Mouse (Mus musculus): ENCODE data around the gene Rab9. TPM values are rescaled to one million over a fixed set of nuclear protein-coding genes. Genes with fewer than 3 reads are reported as not detected.

Gene Rab9
- total RNA-seq (2021) = 10 to 100 TPM; 49.8 to 58.6 TPM
- long read RNA-seq, experiment 1, transcript Rab9-202 (3 exons, 1,447 nt) = major isoform, 65 of 71 reads
- long read RNA-seq, experiment 1, partial matches to known transcripts = 1 of 71 reads
- long read RNA-seq, experiment 1, other reads (novel, unspliced or antisense) = 5 of 71 reads
- long read RNA-seq, experiment 2, transcript Rab9-202 (3 exons, 1,447 nt) = major isoform, 48 of 49 reads
- long read RNA-seq, experiment 2, partial matches to known transcripts = 0 of 49 reads
- long read RNA-seq, experiment 2, other reads (novel, unspliced or antisense) = 1 of 49 reads

- peak; percentile 95 for DNase-seq
Measured at GRCm38 (mm10) chrX:166479365-166479983, at the start of gene Rab9. Gene Rab9, minus strand, starts transcription at chrX:166479867.

GRCm38 (mm10) chrX:166528126-166528525 is 48.5 kb upstream of the Rab9 start:
- DNase-seq = no peak

GRCm38 (mm10) chrX:166525637-166526315 is 46.1 kb upstream of the Rab9 start:
- DNase-seq = peak; percentile 6

DNA sequence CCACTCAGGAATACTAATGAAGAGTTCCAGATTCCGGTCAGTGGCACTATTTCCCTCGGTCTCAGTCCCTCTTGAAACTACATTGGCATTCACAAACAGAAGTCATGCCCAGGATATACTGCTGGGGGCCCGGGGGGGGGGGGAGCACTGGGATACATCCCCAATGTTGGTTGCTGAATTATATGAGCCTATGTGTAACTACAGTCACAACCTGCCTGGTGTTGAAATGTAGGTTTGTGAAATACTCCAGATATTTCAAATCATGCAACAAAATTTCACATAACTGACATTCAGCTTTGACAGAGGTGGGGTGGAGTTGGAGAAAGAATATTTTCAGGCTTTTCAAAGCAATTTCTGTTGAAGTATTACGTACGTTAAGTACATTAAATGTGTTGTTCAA is 41.1 kb upstream of the Rab9 start:
- no peak for DNase-seq

GRCm38 (mm10) chrX:166518345-166518744 is 38.7 kb upstream of the Rab9 start, which contains the start of gene Tceanc:
Gene Tceanc, minus strand, starts transcription at chrX:166518567.
- DNase-seq = peak; percentile 7

DNA sequence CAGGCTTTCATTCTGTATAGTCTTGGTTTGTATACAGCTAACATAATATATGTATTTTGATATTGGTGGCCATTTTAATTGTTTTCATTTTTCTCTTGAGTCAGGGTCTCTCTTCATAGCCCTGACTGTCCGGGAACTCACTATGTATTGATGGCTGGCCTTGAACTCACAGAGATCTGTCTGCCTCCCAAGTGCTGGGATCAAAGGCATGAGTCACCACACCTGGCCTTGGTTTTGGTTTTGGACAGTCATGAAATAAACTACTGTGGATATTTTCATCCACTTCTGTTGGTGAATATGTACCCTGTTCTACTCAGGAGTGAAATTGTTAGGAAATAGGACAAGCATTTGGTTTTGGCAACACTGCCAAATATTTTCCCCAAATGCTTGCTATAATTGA is 37.0 kb upstream of the Rab9 start:
- DNase-seq = peak; percentile 35

- DNase-seq = no peak
Measured at GRCm38 (mm10) chrX:166515923-166516322, 36.3 kb upstream of the Rab9 start.

DNA sequence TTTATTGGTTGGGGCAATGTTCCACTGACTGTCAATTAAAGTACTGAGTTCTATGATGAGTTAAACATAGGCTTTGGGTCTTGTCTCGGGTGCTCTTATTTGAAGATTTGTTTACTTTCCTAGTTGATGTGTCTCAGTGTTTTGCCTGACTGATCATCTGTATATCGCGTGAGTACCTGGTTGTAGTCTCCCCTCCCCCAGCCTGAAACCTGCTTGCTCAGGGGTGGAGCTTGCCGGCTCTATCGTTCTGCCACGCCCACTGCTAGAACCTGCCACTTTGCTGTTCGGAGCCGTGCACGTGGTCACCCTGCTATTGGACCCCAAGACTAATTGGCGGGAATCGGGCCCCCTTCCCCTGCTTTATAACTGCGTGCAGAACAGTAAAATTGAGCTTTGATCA is 34.4 kb upstream of the Rab9 start:
- DNase-seq = peak; percentile 24

DNA sequence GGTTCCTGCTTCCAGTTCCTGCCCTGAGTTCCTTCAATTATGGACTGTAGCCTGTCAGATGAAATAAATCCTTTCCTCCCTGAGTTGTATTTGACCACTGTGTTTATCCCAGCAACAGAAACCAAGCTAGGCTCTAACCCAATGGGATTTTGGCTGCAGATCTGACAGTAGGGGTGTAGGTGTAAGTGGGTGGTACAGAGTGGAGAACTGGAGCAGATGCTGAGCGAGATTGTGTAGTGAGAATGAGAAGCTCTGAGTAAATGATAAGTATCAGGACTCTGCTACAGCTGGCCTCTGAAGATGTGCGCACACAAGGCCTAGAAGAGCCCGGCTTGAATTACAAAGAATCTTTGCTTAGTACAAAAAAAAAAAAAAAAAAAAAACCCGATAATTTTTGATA is 32.4 kb upstream of the Rab9 start:
- DNase-seq = no peak

DNA sequence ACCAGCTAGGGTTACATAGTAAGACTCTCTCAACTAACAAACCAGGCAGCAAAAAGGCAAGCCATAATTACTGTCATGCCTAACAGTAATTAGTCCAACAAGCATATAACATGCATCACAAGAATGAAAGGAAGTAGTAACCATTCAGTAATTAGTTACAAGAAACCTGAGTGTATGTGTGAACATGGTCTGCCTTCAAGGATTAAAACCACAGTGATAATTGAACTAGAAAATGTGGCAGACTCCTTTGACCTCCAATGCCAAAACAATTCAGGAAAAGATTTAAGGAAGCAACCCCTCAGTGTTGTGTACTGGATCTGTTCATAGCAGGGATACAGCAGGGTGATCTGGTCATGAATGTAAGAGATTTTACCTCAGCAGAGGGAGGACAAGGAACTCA is 31.4 kb upstream of the Rab9 start:
- DNase-seq = no peak

DNA sequence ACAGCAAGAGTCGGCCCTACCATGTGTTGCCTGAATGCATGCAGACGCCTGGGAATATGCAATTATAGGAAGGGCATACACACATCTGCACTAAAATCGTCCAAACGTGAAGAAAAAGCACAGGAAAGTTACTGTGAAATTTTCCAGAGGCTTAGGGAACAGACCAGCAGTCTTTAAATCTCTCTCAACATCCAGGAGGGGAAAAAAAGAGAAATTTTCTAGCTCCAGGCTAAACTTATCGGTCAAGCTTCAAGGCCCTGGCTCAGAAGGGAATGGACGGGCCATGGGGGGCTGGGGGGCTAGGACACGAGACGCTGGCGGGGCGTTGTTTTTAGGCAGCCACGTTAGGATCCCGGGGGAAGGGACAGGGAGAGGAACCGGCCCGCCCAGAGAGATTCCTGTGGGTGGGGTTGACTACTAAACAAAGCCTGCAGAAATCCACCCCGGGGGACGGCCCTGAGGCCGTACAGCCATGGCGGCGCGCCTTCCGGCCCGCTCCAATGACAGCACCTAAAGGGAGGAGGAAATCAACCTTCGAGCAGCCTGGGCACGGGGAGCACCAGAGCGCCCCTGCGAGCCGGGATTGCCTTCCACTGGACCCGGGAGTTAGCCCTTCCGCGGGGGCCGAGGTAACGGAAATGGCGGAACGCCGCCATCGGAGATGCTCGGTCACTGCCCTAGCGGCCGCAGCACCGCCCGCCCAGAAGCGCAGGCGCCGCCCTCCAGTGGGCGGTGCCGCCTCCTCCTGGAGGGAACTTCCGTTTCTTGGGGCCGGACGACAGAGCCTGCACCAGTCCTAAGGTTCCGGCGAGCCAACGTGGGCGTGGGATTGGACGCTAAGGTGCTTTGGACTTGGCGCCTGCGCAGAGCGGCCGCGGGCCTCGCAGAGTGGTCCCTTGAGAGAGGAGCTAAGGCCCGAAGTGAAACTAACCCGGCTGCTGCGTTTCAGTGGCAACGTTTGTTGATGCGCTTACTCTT is 30.4 kb upstream of the Rab9 start:
- peak; percentile 93 for DNase-seq

GRCm38 (mm10) chrX:166504421-166504820 is 24.8 kb upstream of the Rab9 start:
- no peak for DNase-seq

DNA sequence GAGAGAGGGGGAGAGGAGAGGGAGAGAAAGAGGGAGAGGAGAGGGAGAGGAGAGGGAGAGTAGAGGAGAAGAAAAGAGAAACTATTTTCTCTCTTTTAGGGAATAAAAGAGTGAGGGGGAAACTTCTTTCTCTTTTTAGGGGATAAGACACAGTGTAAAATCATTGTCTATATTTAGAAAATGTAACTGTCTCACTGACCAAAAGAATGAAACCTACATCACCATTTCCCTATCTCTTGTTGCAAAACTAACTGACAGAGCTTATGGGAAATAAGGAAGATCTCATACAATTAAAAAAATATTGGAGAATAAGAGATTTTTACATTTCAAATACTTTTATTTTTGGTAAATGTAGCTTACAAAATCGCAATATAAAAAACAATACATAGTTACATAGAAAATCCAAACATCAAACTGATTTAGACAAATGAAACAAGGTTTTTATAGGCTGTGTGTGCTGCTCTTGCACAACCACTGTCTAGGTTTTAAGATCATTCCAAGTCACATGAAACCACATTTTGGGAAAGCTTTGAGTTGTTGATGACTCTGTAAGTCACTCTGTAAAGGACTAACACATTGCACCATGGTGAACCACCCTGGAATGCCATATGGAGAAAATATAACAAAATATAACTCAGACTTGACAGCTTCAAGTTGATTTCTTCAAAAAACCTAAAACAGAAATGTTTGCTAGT is 20.0 kb upstream of the Rab9 start:
- DNase-seq = no peak

DNA sequence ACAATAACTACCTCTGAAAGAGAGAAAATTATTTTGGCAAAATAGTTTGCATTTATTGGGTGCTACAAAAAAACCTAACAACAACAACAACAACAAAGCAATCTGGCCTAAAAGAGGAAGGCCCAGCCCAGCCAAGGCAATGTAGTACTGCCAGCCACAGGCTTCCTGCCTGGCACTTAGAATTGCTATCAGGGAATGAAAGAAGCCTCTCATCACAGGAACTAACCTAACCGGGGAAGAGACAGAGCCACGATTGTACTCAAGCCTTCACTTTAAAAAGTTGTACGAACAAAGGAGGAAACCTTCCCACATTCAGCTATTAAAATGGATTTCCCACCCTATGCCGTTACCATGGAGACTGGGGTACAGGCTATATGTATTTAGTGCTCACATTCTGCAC is 18.1 kb upstream of the Rab9 start:
- no peak for DNase-seq

DNA sequence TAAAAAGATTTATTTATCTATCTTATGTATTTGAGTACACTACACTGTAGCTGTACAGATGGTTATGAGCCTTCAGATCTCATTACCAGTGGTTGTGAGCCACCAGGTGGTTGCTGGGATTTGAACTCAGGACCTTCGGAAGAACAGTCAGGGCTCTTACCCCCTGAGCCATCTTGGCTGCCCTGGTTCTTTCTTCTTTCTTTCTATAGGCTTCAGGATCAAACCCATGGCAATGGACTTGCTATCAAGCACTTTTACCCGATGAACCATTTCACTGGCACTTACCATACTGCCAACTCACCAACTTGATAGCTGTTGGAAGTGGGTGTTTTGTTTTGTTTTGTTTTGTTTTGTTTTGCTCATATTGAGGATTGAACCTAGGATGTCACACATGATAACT is 15.4 kb upstream of the Rab9 start:
- DNase-seq = no peak

GRCm38 (mm10) chrX:166478631-166479364 is 869 bp downstream of the Rab9 start:
- DNase-seq = peak; percentile 49

DNA sequence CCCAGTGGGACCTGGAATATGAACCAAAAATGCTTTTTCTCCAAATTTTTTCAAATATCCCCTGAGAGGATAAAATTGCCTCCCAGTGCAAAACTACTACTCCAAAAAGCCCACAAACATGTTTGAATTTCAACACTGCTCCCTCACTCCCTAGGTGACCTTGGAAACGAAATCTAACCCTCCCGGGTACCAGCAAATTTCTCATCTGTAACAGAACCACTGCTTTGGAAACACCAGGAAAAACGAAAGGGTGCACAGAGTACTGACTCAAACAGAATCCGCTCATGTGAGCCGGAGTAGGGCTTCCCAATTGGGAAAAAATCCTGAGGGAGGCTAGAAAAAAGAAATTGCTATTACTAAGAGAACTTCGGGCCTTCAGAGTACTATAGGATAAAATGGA is 2.3 kb downstream of the Rab9 start:
- DNase-seq = peak; percentile 9

- DNase-seq = no peak
Measured at GRCm38 (mm10) chrX:166472612-166473011, 7.1 kb downstream of the Rab9 start.

DNA sequence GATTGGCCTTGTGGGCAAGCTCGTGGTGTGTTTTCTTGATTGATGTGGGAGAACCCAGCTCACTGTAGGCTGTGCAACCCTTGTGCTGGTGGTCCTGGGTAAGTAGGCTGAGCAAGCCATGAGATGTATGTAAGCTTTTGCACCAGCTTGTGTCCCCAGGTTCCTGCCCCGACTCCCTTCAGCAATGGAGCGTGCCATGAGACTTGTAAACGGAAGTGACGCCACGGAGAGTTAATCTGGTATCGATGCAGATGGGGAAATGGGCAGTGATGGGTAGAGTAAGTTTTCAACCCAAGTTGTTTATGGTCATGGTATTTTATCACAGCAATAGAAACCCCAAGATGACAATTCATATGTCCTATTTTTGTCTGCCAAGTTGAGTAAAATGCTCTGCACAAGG is 11.3 kb downstream of the Rab9 start:
- DNase-seq = no peak

DNA sequence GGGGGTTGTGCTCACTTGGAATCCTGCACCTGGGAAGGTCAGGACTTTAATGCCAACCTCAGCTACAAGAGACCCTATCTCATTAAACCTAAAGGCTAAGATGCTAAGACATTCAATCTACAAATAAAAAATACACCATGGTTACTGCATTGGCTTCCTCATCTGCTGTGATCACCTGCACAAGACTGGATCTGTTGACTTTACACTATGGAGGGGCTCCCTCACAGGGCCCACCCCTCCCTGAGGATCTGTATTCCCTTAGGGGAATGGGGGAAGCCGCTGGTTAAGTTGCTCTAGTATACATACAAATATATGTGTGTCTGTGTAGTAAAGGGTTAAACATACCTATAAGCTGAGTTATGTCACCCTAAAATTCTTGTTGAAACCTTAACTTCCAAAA is 24.1 kb downstream of the Rab9 start:
- DNase-seq = no peak

DNA sequence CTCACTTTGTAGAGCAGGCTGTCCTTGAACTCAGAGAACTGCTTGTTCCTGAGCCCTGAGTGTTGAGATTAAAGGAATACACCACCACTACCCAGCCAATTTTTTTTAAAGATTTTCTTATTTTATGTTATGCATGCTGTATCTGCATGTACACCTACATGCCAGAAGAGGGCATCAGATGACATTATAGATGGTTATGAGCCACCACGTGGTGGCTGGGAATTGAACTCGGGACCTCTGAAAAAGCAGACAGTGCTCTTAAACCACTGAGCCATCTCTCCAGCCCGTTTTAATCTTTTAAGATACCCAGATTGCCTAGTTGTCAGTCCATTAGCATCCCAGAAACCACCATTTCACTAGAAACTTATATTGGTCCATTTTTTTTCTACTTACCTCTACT is 25.3 kb downstream of the Rab9 start:
- no peak for DNase-seq
